Mouse (Mus musculus) hindbrain, embryonic 11.5 days (tissue): ENCODE results near the gene Vil1. TPM values are rescaled to one million over a fixed set of nuclear protein-coding genes. Genes with fewer than 3 reads are reported as not detected.
A peak's percentile ranks its signal among the peaks of the same experiment; 100 is the strongest.
"Not testable (repeated sequence)": the region's sequence is repeated elsewhere in the genome, so short reads cannot be mapped to it uniquely, and the experiment has no call there.

Source experiments
- ATAC-seq: fragments of 200-750 bp; cut with Nextera tagmentation; 2 replicates; pipeline ENCODE4 v1.8.0; 2017; ENCODE audit warnings: mild to moderate bottlenecking, moderate TSS enrichment, moderate library complexity; ENCODE audit not compliant: low FRiP score
- DNase-seq: peaks from one replicate; pipeline ENCODE4 v3.0.0-alpha.2; 2015; ENCODE audit warnings: low spot score
- H3K27ac ChIP-seq: fragments of 300-500 bp; sonication (generic); 2 replicates; pipeline ENCODE4 v1.5.1; 2014; ENCODE audit warnings: mild to moderate bottlenecking, low read depth, low read length
- H3K27me3 ChIP-seq: fragments of 300-500 bp; sonication (generic); 2 replicates; pipeline ENCODE4 v1.6.1; 2014; ENCODE audit warnings: mild to moderate bottlenecking, low read length, moderate library complexity, mixed read lengths; ENCODE audit not compliant: control insufficient read depth, insufficient read depth
- H3K36me3 ChIP-seq: fragments of 300-500 bp; sonication (generic); 2 replicates; pipeline ENCODE4 v1.6.1; 2014; ENCODE audit warnings: mild to moderate bottlenecking, low read length, moderate library complexity, mixed read lengths; ENCODE audit not compliant: control insufficient read depth, insufficient read depth
- H3K4me1 ChIP-seq: fragments of 300-500 bp; sonication (generic); replicated peaks from 2 replicates; pipeline ENCODE4 v1.6.1; 2014; ENCODE audit warnings: low read length, mixed read lengths; ENCODE audit not compliant: control insufficient read depth, insufficient read depth
- H3K4me2 ChIP-seq: fragments of 300-500 bp; sonication (generic); replicated peaks from 2 replicates; pipeline ENCODE4 v1.6.1; 2014; ENCODE audit warnings: mild to moderate bottlenecking, low read depth, low read length
- H3K4me3 ChIP-seq: fragments of 300-500 bp; sonication (generic); 2 replicates; pipeline ENCODE4 v1.5.1; 2014; ENCODE audit warnings: low read depth, low read length
- H3K9ac ChIP-seq: fragments of 300-500 bp; sonication (generic); 2 replicates; pipeline ENCODE4 v1.6.1; 2014; ENCODE audit warnings: low read depth, low read length
- H3K9me3 ChIP-seq: fragments of 300-500 bp; sonication (generic); 2 replicates; pipeline ENCODE4 v1.6.1; 2016; ENCODE audit warnings: low read length; ENCODE audit not compliant: control insufficient read depth
- WGBS: fragments of 180-500 bp; shearing (Covaris S2); extraction: QIAGEN DNeasy Blood & Tissue Kit; methylation state at CpG from one replicate; pipeline ENCODE4 v1.1.7; 2014; 5-methylcytosine and 5-hydroxymethylcytosine counted together
- polyA plus RNA-seq: library from polyadenylated mRNA; unstranded; fragments of >200 nt; fragmentation: Nextera tagmentation; extraction: Ambion mirVana; gene quantifications from 2 replicates; pipeline ENCODE4 v1.2.1, GENCODE M21; 2014

Gene Vil1
- polyA plus RNA-seq, 1 experiment from 2014 or later: 0.11 TPM

GRCm38 (mm10) chr1:74396456-74397222 lies 12.5 kb upstream of the Vil1 start:
- H3K36me3 ChIP-seq, ATAC-seq, H3K27me3 ChIP-seq, H3K9me3 ChIP-seq, H3K9ac ChIP-seq, DNase-seq, H3K4me1 ChIP-seq: not testable (repeated sequence)
- 0 out of 2 replicates have a peak overlapping the region, but pooled peaks have one; percentile 48 for H3K27ac ChIP-seq
- WGBS: 8% methylated on average over 11 of the region's 12 CpGs
- H3K4me3 ChIP-seq: peak overlapping the region; percentile 32
- peak overlapping the region; percentile 67 for H3K4me2 ChIP-seq

GRCm38 (mm10) chr1:74397268-74397918 lies 11.8 kb upstream of the Vil1 start:
- Histone ChIP-seq H3K27me3 (no peaks in the 10 kb centered on the region), H3K9ac (peak overlapping the region; percentile 29; the same call in 1 of the 2 replicates), H3K4me3 (peak overlapping the region; percentile 32), H3K4me1 (peaks cover 3% of the 10 kb centered on the region; the same call in 1 of the 2 replicates), H3K4me2 (peak overlapping the region; percentile 67), H3K27ac (peak overlapping the region; percentile 48), H3K36me3 (peaks cover 2% of the 10 kb centered on the region; the same call in 1 of the 2 replicates), H3K9me3 (no peaks in the 10 kb centered on the region)
- DNase-seq: peak; percentile 97
- ATAC-seq: peak; percentile 89
- WGBS: 0% methylated on average over 41 of the region's 41 CpGs

- peak overlapping the region; percentile 48 for H3K27ac ChIP-seq
- H3K9me3 ChIP-seq: no peaks in the 10 kb centered on the region
- ATAC-seq: no peak; the same call in 1 of the 2 replicates
- H3K4me3 ChIP-seq: peak overlapping the region; percentile 32
- peak overlapping the region; percentile 67 for H3K4me2 ChIP-seq
- H3K9ac ChIP-seq: peak overlapping the region; percentile 29; the same call in 1 of the 2 replicates
- 7% methylated on average over 11 of the region's 11 CpGs for WGBS
- H3K36me3 ChIP-seq: peaks cover 2% of the 10 kb centered on the region; the same call in 1 of the 2 replicates
- no peaks in the 10 kb centered on the region for H3K27me3 ChIP-seq
- DNase-seq: peak; percentile 78
- H3K4me1 ChIP-seq: peaks cover under 1% of the 10 kb centered on the region; the same call in 1 of the 2 replicates
Measured at GRCm38 (mm10) chr1:74397919-74398451, 11.2 kb upstream of the Vil1 start.

- Histone ChIP-seq H3K4me3 (no peak overlapping the region), H3K9ac (no peak overlapping the region), H3K27me3 (no peaks in the 10 kb centered on the region), H3K27ac (no peak overlapping the region), H3K36me3 (no peaks in the 10 kb centered on the region), H3K9me3 (no peaks in the 10 kb centered on the region), H3K4me2 (no peak overlapping the region), H3K4me1 (no peaks in the 10 kb centered on the region)
- DNase-seq (no peak), ATAC-seq (no peak)
- WGBS: 83% methylated on average over 3 of the region's 3 CpGs
Measured at GRCm38 (mm10) chr1:74400531-74400930, 8.6 kb upstream of the Vil1 start.

GRCm38 (mm10) chr1:74401015-74401702 lies 8.0 kb upstream of the Vil1 start:
- Histone ChIP-seq H3K36me3 (no peaks in the 10 kb centered on the region), H3K27me3 (no peaks in the 10 kb centered on the region), H3K4me2 (no peak overlapping the region), H3K4me1 (no peaks in the 10 kb centered on the region), H3K9me3 (no peaks in the 10 kb centered on the region), H3K27ac (no peak overlapping the region), H3K9ac (no peak overlapping the region), H3K4me3 (no peak overlapping the region)
- ATAC-seq (no peak), DNase-seq (no peak)
- 56% methylated on average over 16 of the region's 16 CpGs for WGBS

GRCm38 (mm10) chr1:74404206-74404605 lies 5.0 kb upstream of the Vil1 start:
- ATAC-seq (no peak), DNase-seq (no peak)
- Histone ChIP-seq H3K4me3 (no peak overlapping the region), H3K4me1 (no peaks in the 10 kb centered on the region), H3K27ac (no peak overlapping the region), H3K27me3 (no peaks in the 10 kb centered on the region), H3K9ac (no peak overlapping the region), H3K4me2 (no peak overlapping the region), H3K36me3 (no peaks in the 10 kb centered on the region), H3K9me3 (no peaks in the 10 kb centered on the region)
- 93% methylated on average over 4 of the region's 4 CpGs for WGBS

GRCm38 (mm10) chr1:74411753-74412325 lies 2.7 kb downstream of the Vil1 start:
- WGBS: 61% methylated on average over 2 of the region's 2 CpGs
- H3K4me2 ChIP-seq: no peak overlapping the region
- H3K9ac ChIP-seq: no peak overlapping the region
- H3K9me3 ChIP-seq: no peaks in the 10 kb centered on the region
- no peaks in the 10 kb centered on the region for H3K27me3 ChIP-seq
- H3K27ac ChIP-seq: no peak overlapping the region
- H3K4me1 ChIP-seq: no peaks in the 10 kb centered on the region
- no peak overlapping the region for H3K4me3 ChIP-seq
- no peaks in the 10 kb centered on the region for H3K36me3 ChIP-seq
- ATAC-seq: no peak
- DNase-seq: no peak

- 85% methylated on average over 8 of the region's 8 CpGs for WGBS
- Histone ChIP-seq H3K27me3 (no peaks in the 10 kb centered on the region), H3K9ac (no peak overlapping the region), H3K36me3 (no peaks in the 10 kb centered on the region), H3K4me2 (no peak overlapping the region), H3K9me3 (no peaks in the 10 kb centered on the region), H3K4me1 (no peaks in the 10 kb centered on the region), H3K4me3 (no peak overlapping the region), H3K27ac (no peak overlapping the region)
- no peak for ATAC-seq
- DNase-seq: no peak
Measured at GRCm38 (mm10) chr1:74412711-74413110, 3.5 kb downstream of the Vil1 start.
